Mouse (Mus musculus): Measurements from ENCODE around the gene Etfa.

Etfa gene

GRCm38 (mm10) chr9:55421786-55422185 lies 90.3 kb downstream of the Etfa start:
- DNase-seq, result no peak

GRCm38 (mm10) chr9:55411154-55411553 lies 100.9 kb downstream of the Etfa start:
- DNase-seq, result no peak

GRCm38 (mm10) chr9:55410430-55410829 lies 101.6 kb downstream of the Etfa start:
- no peak for DNase-seq

- DNase-seq, result no peak
These were observed 102.2 kb downstream of the Etfa start for GRCm38 (mm10) chr9:55409833-55410232.

GRCm38 (mm10) chr9:55408851-55409250 lies 103.2 kb downstream of the Etfa start:
- no peak for DNase-seq

- DNase-seq, result no peak
These were observed 105.3 kb downstream of the Etfa start for GRCm38 (mm10) chr9:55406773-55407172.

GRCm38 (mm10) chr9:55404976-55405702 lies 106.9 kb downstream of the Etfa start:
- no peak for DNase-seq

All from right cerebral cortex, postnatal 14 days (tissue).